ENCODE assay signal across 22 mouse cellular contexts in the genomic region with DNA sequence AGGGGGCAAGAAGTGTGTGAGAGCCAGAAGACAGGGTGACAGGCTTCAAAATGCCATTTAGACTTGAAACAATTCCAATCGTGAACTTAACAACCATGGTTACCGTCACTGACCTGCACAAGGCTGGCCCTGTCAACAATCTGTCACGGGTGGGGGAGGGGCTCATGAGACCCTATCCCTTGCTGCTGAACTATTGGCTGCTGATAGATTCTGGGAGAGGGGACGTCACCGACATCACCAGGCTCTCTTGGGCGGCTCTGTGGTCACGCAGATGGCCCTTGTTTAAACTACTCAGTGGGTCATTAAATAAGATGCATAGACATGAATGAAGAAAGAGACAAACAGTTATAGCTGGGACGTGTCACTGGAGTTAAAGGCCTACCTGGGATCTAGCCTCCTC. TPM values are rescaled to one million over a fixed set of nuclear protein-coding genes. Genes with fewer than 3 reads are reported as not detected.
DNase-seq lines count a peak whose midpoint lies in the region; ATAC-seq lines count a peak whose summit lies in the region.
"Had no signal": no experiment of that assay in that cellular context is flagged by ENCODE, and none has a peak within 500 bp of the region (broad histone marks: within the 10 kb centered on the region; RNA-seq: fewer than 3 reads in every experiment).

No protein-coding gene starts in this region.

- H3K27me3 ChIP-seq in hindbrain, embryonic 12.5 days, result no peaks in the 10 kb centered on the region
- no peaks in the 10 kb centered on the region for H3K27me3 ChIP-seq in hindbrain, embryonic 16.5 days (replicated peaks; ENCODE audit: control insufficient read depth, insufficient read depth, low read length)
- H3K27me3 ChIP-seq: embryonic facial prominence, embryonic 15.5 days; hindbrain, embryonic 15.5 days had no signal

- ATAC-seq in hindbrain, embryonic 12.5 days (ENCODE audit: low FRiP score), result peak; percentile 64
- ATAC-seq in hindbrain, embryonic 16.5 days, result no peak
- ATAC-seq: forebrain, embryonic 14.5 days had no signal

- H3K4me1 ChIP-seq in hindbrain, embryonic 12.5 days, result peaks cover 12% of the 10 kb centered on the region
- H3K4me1 ChIP-seq in hindbrain, embryonic 16.5 days (ENCODE audit: control insufficient read depth, insufficient read depth, low read depth, low read length), result no peaks in the 10 kb centered on the region; the same call in 1 of the 2 replicates
- H3K4me1 ChIP-seq: hindbrain, embryonic 15.5 days had no signal

- H3K27ac ChIP-seq in hindbrain, embryonic 12.5 days, result no peak overlapping the region
- H3K27ac ChIP-seq in hindbrain, embryonic 16.5 days (ENCODE audit: low read depth, low read length), result no peak overlapping the region
- H3K27ac ChIP-seq: embryonic facial prominence, embryonic 15.5 days; forebrain, embryonic 10.5 days; gastrocnemius, adult 2 months; hindbrain, embryonic 15.5 days had no signal

- H3K4me3 ChIP-seq in hindbrain, embryonic 12.5 days, result no peak overlapping the region
- no peak overlapping the region for H3K4me3 ChIP-seq in hindbrain, embryonic 16.5 days (ENCODE audit: low read length)
- H3K4me3 ChIP-seq: embryonic facial prominence, embryonic 15.5 days; erythroblast, embryonic 14.5 days; forebrain, embryonic 10.5 days; gastrocnemius, adult 2 months; hindbrain, embryonic 15.5 days had no signal

- H3K4me2 ChIP-seq in hindbrain, embryonic 12.5 days (replicated peaks), result no peak overlapping the region
- no peak overlapping the region for H3K4me2 ChIP-seq in hindbrain, embryonic 16.5 days (ENCODE audit: low read length)
- H3K4me2 ChIP-seq: embryonic facial prominence, embryonic 15.5 days; hindbrain, embryonic 15.5 days had no signal

- H3K9me3 ChIP-seq in hindbrain, embryonic 12.5 days (replicated peaks), result no peaks in the 10 kb centered on the region
- H3K9me3 ChIP-seq in hindbrain, embryonic 16.5 days (ENCODE audit: control insufficient read depth, low read length), result no peaks in the 10 kb centered on the region; the same call in 1 of the 2 replicates
- H3K9me3 ChIP-seq: embryonic facial prominence, embryonic 15.5 days; forebrain, embryonic 10.5 days; hindbrain, embryonic 15.5 days had no signal

- 32% methylated on average over 8 of the region's 8 CpGs for WGBS in hindbrain, embryonic 12.5 days
- WGBS in hindbrain, embryonic 16.5 days, result 19% methylated on average over 8 of the region's 8 CpGs

- H3K9ac ChIP-seq in hindbrain, embryonic 12.5 days, result no peak overlapping the region
- no peak overlapping the region for H3K9ac ChIP-seq in hindbrain, embryonic 16.5 days (ENCODE audit: low read depth, low read length)
- H3K9ac ChIP-seq: embryonic facial prominence, embryonic 15.5 days; hindbrain, embryonic 15.5 days had no signal

- H3K36me3 ChIP-seq in hindbrain, embryonic 12.5 days, result no peaks in the 10 kb centered on the region
- no peaks in the 10 kb centered on the region for H3K36me3 ChIP-seq in hindbrain, embryonic 16.5 days (ENCODE audit: control insufficient read depth, insufficient read depth, low read length)
- H3K36me3 ChIP-seq: forebrain, embryonic 10.5 days; hindbrain, embryonic 15.5 days had no signal

- peak; percentile 81 for DNase-seq in heart, adult 11 months
- no peak for DNase-seq in heart, postnatal 4 days
- peak; percentile 44 for DNase-seq in testis, postnatal 10 days (ENCODE audit: low spot score)
- DNase-seq in testis, postnatal 14 days (ENCODE audit: low spot score), result no peak
- no peak for DNase-seq in urinary bladder, postnatal 10 days (ENCODE audit: low spot score)
- DNase-seq: adrenal gland, adult 2 months; adrenal gland, postnatal 25 days; cerebellum, adult 2 months; gastrocnemius, adult 2 months; gastrocnemius, postnatal 25 days; heart, postnatal 10 days; kidney, adult 11 months had no signal

RNA-seq across cellular contexts. Expression of a gene that starts 3.1 kb away (rescaled TPM):
- under 1 TPM; 0.79 to 0.99 TPM for total RNA-seq in heart, postnatal 4 days (2021)
- 0.59 and 0.68 TPM in 2 replicates for polyA plus RNA-seq in hindbrain, embryonic 12.5 days (2016; fragmentation: Nextera tagmentation; extraction: Ambion mirVana)
- 0.20 and 0.48 TPM in 2 replicates for polyA plus RNA-seq in hindbrain, embryonic 16.5 days (2015; fragmentation: Nextera tagmentation; extraction: Ambion mirVana)
- total RNA-seq: ES-E14 had no signal
- polyA plus RNA-seq: forebrain, embryonic 14.5 days had no signal

RNA-seq across cellular contexts. Expression of a gene that starts 41.2 kb away (rescaled TPM):
- total RNA-seq in heart, postnatal 4 days (2021), result under 1 TPM; 0.25 to 0.41 TPM
- not detected in 2 replicates for polyA plus RNA-seq in hindbrain, embryonic 12.5 days (2016; fragmentation: Nextera tagmentation; extraction: Ambion mirVana)
- not detected in 2 replicates for polyA plus RNA-seq in hindbrain, embryonic 16.5 days (2015; fragmentation: Nextera tagmentation; extraction: Ambion mirVana)
- total RNA-seq: adrenal gland, adult 2 months; adrenal gland, postnatal 25 days; common myeloid progenitor, adult 5-6 weeks; gastrocnemius, adult 2 months; gastrocnemius, postnatal 25 days; granulocyte monocyte progenitor cell, adult 5-6 weeks; heart, postnatal 10 days had no signal
- polyA plus RNA-seq: adrenal gland, adult 2 months; cerebellum, adult 2 months; erythroblast, embryonic 14.5 days; forebrain, embryonic 10.5 days; forebrain, embryonic 14.5 days; hindbrain, embryonic 15.5 days had no signal

RNA-seq across cellular contexts. Expression of a gene that starts 49.2 kb away (rescaled TPM):
- total RNA-seq in heart, postnatal 4 days (2021), result 100 to 1,000 TPM; 134 to 144 TPM
- polyA plus RNA-seq in hindbrain, embryonic 12.5 days (2016; fragmentation: Nextera tagmentation; extraction: Ambion mirVana), result 5.1 TPM in 1 of 2 replicates, not detected in the other
- 3.1 and 13.3 TPM in 2 replicates for polyA plus RNA-seq in hindbrain, embryonic 16.5 days (2015; fragmentation: Nextera tagmentation; extraction: Ambion mirVana)
- polyA plus RNA-seq: embryonic facial prominence, embryonic 15.5 days; forebrain, embryonic 14.5 days had no signal

Comparison
In these comparisons a context has a peak if more than half of its experiments do, and no peak if none do; other contexts are left out.
1. DNase-seq: peak in heart, adult 11 months (single experiment) and testis, postnatal 10 days (single experiment); none in heart, postnatal 4 days (single experiment), testis, postnatal 14 days (single experiment) and urinary bladder, postnatal 10 days (single experiment).